Mouse (Mus musculus): ENCODE data around the gene Nln.

The Nln gene

GRCm38 (mm10) chr13:104044332-104044731, 65.1 kb downstream of the Nln start:
- DNase-seq (ENCODE audit: low spot score in 2 of 2) = no peak

- DNase-seq (ENCODE audit: low spot score in 2 of 2) = no peak
Measured at GRCm38 (mm10) chr13:104042738-104043137, 66.7 kb downstream of the Nln start.

- no peak for DNase-seq (ENCODE audit: low spot score in 2 of 2)
Measured at GRCm38 (mm10) chr13:104041481-104041880, 67.9 kb downstream of the Nln start.

- no peak for DNase-seq (ENCODE audit: low spot score in 2 of 2)
Measured at GRCm38 (mm10) chr13:104040950-104041349, 68.5 kb downstream of the Nln start.

GRCm38 (mm10) chr13:104039861-104040260, 69.6 kb downstream of the Nln start:
- DNase-seq (ENCODE audit: low spot score in 2 of 2) = no peak

- DNase-seq (ENCODE audit: low spot score in 2 of 2) = no peak
Measured at GRCm38 (mm10) chr13:104038891-104039290, 70.5 kb downstream of the Nln start.

GRCm38 (mm10) chr13:104038358-104038757, 71.1 kb downstream of the Nln start:
- DNase-seq (ENCODE audit: low spot score in 2 of 2) = no peak

- DNase-seq (ENCODE audit: low spot score in 2 of 2) = no peak
Measured at GRCm38 (mm10) chr13:104037531-104038290, 71.7 kb downstream of the Nln start.

- peak in 1 of 2 experiments; percentile 38 for DNase-seq (ENCODE audit: low spot score in 2 of 2)
Measured at GRCm38 (mm10) chr13:104036494-104037290, 72.7 kb downstream of the Nln start.

GRCm38 (mm10) chr13:104035651-104036050, 73.8 kb downstream of the Nln start:
- DNase-seq (ENCODE audit: low spot score in 2 of 2) = no peak

- DNase-seq (ENCODE audit: low spot score in 2 of 2) = no peak
Measured at GRCm38 (mm10) chr13:104034854-104035253, 74.6 kb downstream of the Nln start.

GRCm38 (mm10) chr13:104032620-104033133, 76.7 kb downstream of the Nln start:
- no peak for DNase-seq (ENCODE audit: low spot score in 2 of 2)

- DNase-seq (ENCODE audit: low spot score in 2 of 2) = no peak
Measured at GRCm38 (mm10) chr13:104031821-104032331, 77.5 kb downstream of the Nln start.

GRCm38 (mm10) chr13:104030956-104031355, 78.5 kb downstream of the Nln start:
- DNase-seq (ENCODE audit: low spot score in 2 of 2) = no peak

- no peak for DNase-seq (ENCODE audit: low spot score in 2 of 2)
Measured at GRCm38 (mm10) chr13:104029511-104029910, 79.9 kb downstream of the Nln start.

- no peak for DNase-seq (ENCODE audit: low spot score in 2 of 2)
Measured at GRCm38 (mm10) chr13:104029089-104029488, 80.3 kb downstream of the Nln start.

GRCm38 (mm10) chr13:104026525-104026924, 82.9 kb downstream of the Nln start:
- no peak for DNase-seq (ENCODE audit: low spot score in 2 of 2)

- no peak for DNase-seq (ENCODE audit: low spot score in 2 of 2)
Measured at GRCm38 (mm10) chr13:104025710-104025995, 83.8 kb downstream of the Nln start.

- no peak for DNase-seq (ENCODE audit: low spot score in 2 of 2)
Measured at GRCm38 (mm10) chr13:104024856-104025709, 84.3 kb downstream of the Nln start.

- DNase-seq (ENCODE audit: low spot score in 2 of 2) = no peak
Measured at GRCm38 (mm10) chr13:104024275-104024674, 85.1 kb downstream of the Nln start.

GRCm38 (mm10) chr13:104023356-104023911, 86.0 kb downstream of the Nln start:
- DNase-seq (ENCODE audit: low spot score in 2 of 2) = peak; percentile 45 to 51
